Mouse (Mus musculus) heart, postnatal 25 days (tissue): ENCODE results near the gene Crim1. TPM values are rescaled to one million over a fixed set of nuclear protein-coding genes. Genes with fewer than 3 reads are reported as not detected.

ENCODE experiments used
- DNase-seq: peaks from one replicate; pipeline ENCODE4 v3.0.0; 2022; ENCODE audit warnings: low spot score
- intact Hi-C: fragments of 180-260 bp; cut with DNase I; formaldehyde crosslinking; loops from one replicate; pipeline ENCODE4 v1.15.1; 2025
- total RNA-seq, 2 experiments: library from RNA; stranded (reverse); gene quantifications; 2 replicates each; pipeline ENCODE4 v1.2.3; 2021

The Crim1 gene
- total RNA-seq, 2 experiments from 2014 or later = 45.2 to 48.7 TPM

- intact Hi-C loops = no loop called here
- no peak for DNase-seq
Observed at GRCm38 (mm10) chr17:78274609-78275506, 74.8 kb downstream of the Crim1 start.

GRCm38 (mm10) chr17:78275507-78275813, 75.4 kb downstream of the Crim1 start:
- intact Hi-C loops = no loop called here
- DNase-seq = no peak

- intact Hi-C loops = no loop called here
- DNase-seq = no peak
Observed at GRCm38 (mm10) chr17:78279191-78279590, 79.1 kb downstream of the Crim1 start.

- no peak for DNase-seq
- intact Hi-C loops = no loop called here
Observed at GRCm38 (mm10) chr17:78280991-78281712, 81.1 kb downstream of the Crim1 start.

GRCm38 (mm10) chr17:78283271-78283992, 83.4 kb downstream of the Crim1 start:
- DNase-seq = no peak
- intact Hi-C loops = no loop called here

- no peak for DNase-seq
- intact Hi-C loops = no loop called here
Observed at GRCm38 (mm10) chr17:78286021-78286420, 86.0 kb downstream of the Crim1 start.

- intact Hi-C loops = no loop called here
Observed at GRCm38 (mm10) chr17:78287391-78287790, 87.3 kb downstream of the Crim1 start.

GRCm38 (mm10) chr17:78290153-78290876, 90.3 kb downstream of the Crim1 start:
- DNase-seq = no peak
- intact Hi-C loops = loop anchor here (5.0 kb wide), 1 partner anchor 38 kb away; no protein-coding TSS in a partner anchor

More at GRCm38 (mm10) chr17:78287391-78287790, 87.3 kb downstream of the Crim1 start:
- DNase-seq = no peak

GRCm38 (mm10) chr17:78291030-78291429, 91.0 kb downstream of the Crim1 start:
- intact Hi-C loops = loop anchor here (5.0 kb wide), 1 partner anchor 39 kb away; no protein-coding TSS in a partner anchor
- DNase-seq = no peak

- intact Hi-C loops = loop anchor here (5.0 kb wide), 1 partner anchor 40 kb away; no protein-coding TSS in a partner anchor
Observed at GRCm38 (mm10) chr17:78292301-78292700, 92.3 kb downstream of the Crim1 start.

GRCm38 (mm10) chr17:78292827-78293488, 92.9 kb downstream of the Crim1 start:
- intact Hi-C loops = loop anchor here (5.0 kb wide), 1 partner anchor 41 kb away; no protein-coding TSS in a partner anchor
- no peak for DNase-seq

More at GRCm38 (mm10) chr17:78292301-78292700, 92.3 kb downstream of the Crim1 start:
- DNase-seq = no peak

GRCm38 (mm10) chr17:78295979-78296378, 95.9 kb downstream of the Crim1 start:
- intact Hi-C loops = no loop called here
- no peak for DNase-seq

- no peak for DNase-seq
- intact Hi-C loops = loop anchor here (2.0 kb wide), 1 partner anchor 101 kb away; no protein-coding TSS in a partner anchor
Observed at GRCm38 (mm10) chr17:78298140-78298539, 98.1 kb downstream of the Crim1 start.

GRCm38 (mm10) chr17:78298967-78299540, 99.0 kb downstream of the Crim1 start:
- intact Hi-C loops = loop anchor here (2.0 kb wide), 1 partner anchor 102 kb away; no protein-coding TSS in a partner anchor

GRCm38 (mm10) chr17:78303053-78303452, 103.0 kb downstream of the Crim1 start:
- intact Hi-C loops = no loop called here
- no peak for DNase-seq

More at GRCm38 (mm10) chr17:78298967-78299540, 99.0 kb downstream of the Crim1 start:
- DNase-seq = no peak

- no peak for DNase-seq
- intact Hi-C loops = no loop called here
Observed at GRCm38 (mm10) chr17:78304059-78304458, 104.0 kb downstream of the Crim1 start.

- intact Hi-C loops = no loop called here
- DNase-seq = no peak
Observed at GRCm38 (mm10) chr17:78306434-78306833, 106.4 kb downstream of the Crim1 start.

GRCm38 (mm10) chr17:78308221-78308620, 108.2 kb downstream of the Crim1 start:
- intact Hi-C loops = no loop called here
- DNase-seq = no peak
